Mouse (Mus musculus) stomach, postnatal 0 days (tissue): ENCODE measurements around the gene Eef1a1.

Experiments
- CTCF ChIP-seq: IDR thresholded peaks from 2 replicates; pipeline ENCODE4 v1.5.1; 2016; ENCODE audit warnings: antibody characterized with exemption, low read depth, mild to moderate bottlenecking, moderate library complexity
- EP300 ChIP-seq: optimal IDR thresholded peaks from 2 replicates; pipeline ENCODE3; 2016; ENCODE audit warnings: antibody characterized with exemption

DNA sequence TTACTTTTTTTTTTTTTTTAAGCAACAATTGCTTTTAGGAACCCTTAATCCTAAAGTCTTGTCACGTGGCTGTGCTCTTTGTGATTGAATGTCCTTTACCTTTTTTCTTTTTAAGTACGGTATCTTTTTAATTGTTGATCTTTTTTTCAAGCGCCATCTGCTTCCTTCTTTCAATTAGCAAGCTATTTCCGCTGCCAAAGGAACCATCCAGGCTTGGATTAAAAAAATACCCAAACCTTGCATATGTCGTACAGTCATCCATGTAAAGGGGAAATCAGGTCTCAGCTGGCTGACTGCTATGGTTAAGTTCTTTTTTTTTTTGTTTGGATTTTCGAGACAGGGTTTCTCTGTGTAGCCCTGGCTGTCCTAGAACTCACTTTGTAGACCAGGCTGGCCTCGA is 4.2 kb upstream of the Eef1a1 start:
- TF ChIP-seq CTCF (no peak), EP300 (no peak)
